In genomic region chr7:35729621-35730031, GRCm38 (mm10) we compare ENCODE assay signal across 11 mouse cellular contexts. TPM values are rescaled to one million over a fixed set of nuclear protein-coding genes. Genes with fewer than 3 reads are reported as not detected.
DNase-seq lines count a peak whose midpoint lies in the region; ATAC-seq lines count a peak whose summit lies in the region.
"Had no signal": no experiment of that assay in that cellular context is flagged by ENCODE, and none has a peak within 500 bp of the region (broad histone marks: within the 10 kb centered on the region; RNA-seq: fewer than 3 reads in every experiment).

No protein-coding gene starts in this region.

- no peaks in the 10 kb centered on the region for H3K36me3 ChIP-seq in heart, embryonic 15.5 days
- H3K36me3 ChIP-seq in forebrain, embryonic 12.5 days (replicated peaks), result peaks cover 48% of the 10 kb centered on the region

- no peak overlapping the region for H3K9ac ChIP-seq in heart, embryonic 15.5 days
- no peak overlapping the region for H3K9ac ChIP-seq in forebrain, embryonic 12.5 days

- peak; percentile 51 to 73 for DNase-seq in frontal cortex, adult 2 months (ENCODE audit: extremely low spot score in 1 of 2, low spot score in 1 of 2)
- DNase-seq in frontal cortex, postnatal 14 days (ENCODE audit: low spot score in 2 of 2), result no peak
- DNase-seq in CD4-positive, CD25-positive, alpha-beta regulatory T cell, adult 2 months (ENCODE audit: low read depth, low spot score), result peak; percentile 66
- peak; percentile 17 for DNase-seq in retina, embryonic 14.5 days (ENCODE audit: low spot score)
- DNase-seq in ovary, postnatal 10 days (ENCODE audit: low spot score), result no peak
- no peak for DNase-seq in ovary, postnatal 14 days (ENCODE audit: low spot score)

- no peaks in the 10 kb centered on the region for H3K9me3 ChIP-seq in heart, embryonic 15.5 days (replicated peaks)
- H3K9me3 ChIP-seq in forebrain, embryonic 12.5 days, result 0 out of 2 replicates have a peak, but pooled peaks cover 9% of the 10 kb centered on the region
- H3K9me3 ChIP-seq: megakaryocyte, embryonic 14.5 days had no signal

- no peaks in the 10 kb centered on the region for H3K4me1 ChIP-seq in heart, embryonic 15.5 days (replicated peaks)
- H3K4me1 ChIP-seq in forebrain, embryonic 12.5 days, result peaks cover 14% of the 10 kb centered on the region; the same call in 1 of the 2 replicates
- H3K4me1 ChIP-seq: megakaryocyte, embryonic 14.5 days had no signal

- H3K27me3 ChIP-seq in heart, embryonic 15.5 days, result no peaks in the 10 kb centered on the region
- H3K27me3 ChIP-seq in forebrain, embryonic 12.5 days, result no peaks in the 10 kb centered on the region
- H3K27me3 ChIP-seq: CH12.LX; megakaryocyte, embryonic 14.5 days had no signal

- 43% methylated on average over 9 of the region's 9 CpGs for WGBS in heart, embryonic 15.5 days
- 90% methylated on average over 9 of the region's 9 CpGs for WGBS in forebrain, embryonic 12.5 days

- no peak overlapping the region for H3K4me3 ChIP-seq in heart, embryonic 15.5 days
- no peak overlapping the region for H3K4me3 ChIP-seq in forebrain, embryonic 12.5 days (replicated peaks)
- H3K4me3 ChIP-seq: layer of hippocampus, adult 2 months; megakaryocyte, embryonic 14.5 days had no signal

- no peak overlapping the region for H3K27ac ChIP-seq in heart, embryonic 15.5 days
- no peak overlapping the region for H3K27ac ChIP-seq in forebrain, embryonic 12.5 days
- H3K27ac ChIP-seq: layer of hippocampus, adult 2 months had no signal

- peak; percentile 70 for ATAC-seq in heart, embryonic 15.5 days (replicated peaks; ENCODE audit: insufficient number of reproducible peaks, insufficient read depth, low FRiP score, low read depth)
- ATAC-seq in forebrain, embryonic 12.5 days (ENCODE audit: low FRiP score), result no peak

- no peak overlapping the region for H3K4me2 ChIP-seq in heart, embryonic 15.5 days
- H3K4me2 ChIP-seq in forebrain, embryonic 12.5 days, result no peak overlapping the region

RNA-seq across cellular contexts. Expression of gene Dpy19l3, which starts 24.6 kb away (rescaled TPM):
- 22.4 and 24.0 TPM in 2 replicates for polyA plus RNA-seq in frontal cortex, adult 2 months (2012; rRNA removed)
- polyA plus RNA-seq in heart, embryonic 15.5 days (2015; fragmentation: Nextera tagmentation; extraction: Ambion mirVana), result 13.1 and 13.8 TPM in 2 replicates
- polyA plus RNA-seq in forebrain, embryonic 12.5 days (2016; fragmentation: Nextera tagmentation; extraction: Ambion mirVana), result 40.4 and 42.5 TPM in 2 replicates

Comparison
In these comparisons a context has a peak if more than half of its experiments do, and no peak if none do; other contexts are left out.
1. DNase-seq: peak in frontal cortex, adult 2 months (2 of 2), CD4-positive, CD25-positive, alpha-beta regulatory T cell, adult 2 months (single experiment) and retina, embryonic 14.5 days (single experiment); none in frontal cortex, postnatal 14 days (0 of 2), ovary, postnatal 10 days (single experiment) and ovary, postnatal 14 days (single experiment).